In the genomic region with DNA sequence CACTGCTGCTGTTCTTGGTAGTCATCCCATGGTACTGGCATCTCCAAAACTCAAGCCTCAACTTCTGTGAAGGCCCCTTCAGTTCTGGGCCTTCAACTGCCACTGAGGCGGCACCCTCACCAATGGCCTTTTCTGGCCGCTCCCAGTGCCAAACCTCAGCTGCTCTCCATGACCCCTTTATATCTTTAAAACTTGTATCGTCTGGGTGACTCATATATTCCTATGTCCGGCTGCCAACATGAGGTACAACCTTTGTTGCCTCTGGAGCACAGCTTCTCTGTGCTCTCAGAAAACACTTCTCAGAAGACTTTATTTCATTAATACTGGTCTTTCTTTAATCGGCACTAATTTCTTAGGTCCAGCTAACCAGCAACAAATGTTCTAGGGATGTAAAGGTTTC, we compare ENCODE assay signal across 19 mouse cellular contexts.
A peak's percentile ranks its signal among the peaks of the same experiment; 100 is the strongest.
DNase-seq lines count a peak whose midpoint lies in the region.
"Had no signal": no experiment of that assay in that cellular context is flagged by ENCODE, and none has a peak within 500 bp of the region (broad histone marks: within the 10 kb centered on the region; RNA-seq: fewer than 3 reads in every experiment).

No protein-coding gene starts in this region.

- intact Hi-C loops in heart, postnatal 25 days (cut with DNase I): loop anchor here (5.0 kb wide), 1 partner anchor 274 kb away; no protein-coding TSS in a partner anchor

- DNase-seq in heart, adult 18-20 months: peak; percentile 36 to 40
- DNase-seq in heart, postnatal 25 days (ENCODE audit: low spot score): no peak
- DNase-seq in 3T3-L1 (ENCODE audit: low read depth, low spot score): peak; percentile 89
- peak; percentile 34 to 60 for DNase-seq in adrenal gland, adult 18-20 months (ENCODE audit: low spot score in 2 of 2)
- peak; percentile 64 for DNase-seq in adrenal gland, postnatal 25 days
- DNase-seq in gastrocnemius, postnatal 4 days (ENCODE audit: low spot score in 2 of 2): no peak
- no peak for DNase-seq in thymus, postnatal 25 days
- no peak for DNase-seq in kidney, postnatal 36 days
- DNase-seq: cerebellum, adult 8-10 months; cerebellum, postnatal 25 days; gastrocnemius, postnatal 25 days; kidney, adult 2 months; kidney, postnatal 4 days; liver; lung, embryonic 14.5 days; lung, postnatal 14 days; retina, postnatal 1 day; right cerebral cortex, postnatal 14 days; thymus, postnatal 14 days had no signal

Comparison
In these comparisons a context has a peak if more than half of its experiments do, and no peak if none do; other contexts are left out.
1. DNase-seq: peak in heart, adult 18-20 months (2 of 2), 3T3-L1 (single experiment), adrenal gland, adult 18-20 months (2 of 2) and adrenal gland, postnatal 25 days (single experiment); none in heart, postnatal 25 days (single experiment), gastrocnemius, postnatal 4 days (0 of 2), thymus, postnatal 25 days (single experiment) and kidney, postnatal 36 days (0 of 2).